Mouse (Mus musculus) forebrain, embryonic 12.5 days (tissue): ENCODE measurements at regions not wholly inside any gene's neighbourhood (a gene's known extent, or its start where the extent isn't known, plus 50 kb on each side); places are given as distances from the start of the nearest gene placed in this dataset.

ENCODE experiments used
- ATAC-seq: fragments of 200-750 bp; cut with Nextera tagmentation; 2 replicates; pipeline ENCODE4 v1.8.0; 2017; ENCODE audit warnings: moderate TSS enrichment; ENCODE audit not compliant: low FRiP score
- H3K27ac ChIP-seq: fragments of 300-500 bp; sonication (generic); 2 replicates; pipeline ENCODE4 v1.5.1; 2016; ENCODE audit warnings: mild to moderate bottlenecking
- H3K27me3 ChIP-seq: fragments of 300-500 bp; sonication (generic); 2 replicates; pipeline ENCODE4 v1.6.1; 2016; ENCODE audit warnings: mild to moderate bottlenecking
- H3K36me3 ChIP-seq: fragments of 300-500 bp; sonication (generic); replicated peaks from 2 replicates; pipeline ENCODE4 v1.6.1; 2016; ENCODE audit warnings: mild to moderate bottlenecking
- H3K4me1 ChIP-seq: fragments of 300-500 bp; sonication (generic); 2 replicates; pipeline ENCODE4 v1.6.1; 2016
- H3K4me2 ChIP-seq: fragments of 300-500 bp; sonication (generic); 2 replicates; pipeline ENCODE4 v1.6.1; 2016; ENCODE audit warnings: mild to moderate bottlenecking, moderate library complexity
- H3K4me3 ChIP-seq: fragments of 300-500 bp; sonication (generic); replicated peaks from 2 replicates; pipeline ENCODE4 v1.5.1; 2016; ENCODE audit warnings: mild to moderate bottlenecking
- H3K9ac ChIP-seq: fragments of 300-500 bp; sonication (generic); 2 replicates; pipeline ENCODE4 v1.6.1; 2016; ENCODE audit warnings: mild to moderate bottlenecking
- H3K9me3 ChIP-seq: fragments of 300-500 bp; sonication (generic); 2 replicates; pipeline ENCODE4 v1.6.1; 2016
- WGBS: fragments of 180-500 bp; shearing (Covaris S2); methylation state at CpG from one replicate; pipeline ENCODE4 v1.1.7; 2016; 5-methylcytosine and 5-hydroxymethylcytosine counted together

DNA sequence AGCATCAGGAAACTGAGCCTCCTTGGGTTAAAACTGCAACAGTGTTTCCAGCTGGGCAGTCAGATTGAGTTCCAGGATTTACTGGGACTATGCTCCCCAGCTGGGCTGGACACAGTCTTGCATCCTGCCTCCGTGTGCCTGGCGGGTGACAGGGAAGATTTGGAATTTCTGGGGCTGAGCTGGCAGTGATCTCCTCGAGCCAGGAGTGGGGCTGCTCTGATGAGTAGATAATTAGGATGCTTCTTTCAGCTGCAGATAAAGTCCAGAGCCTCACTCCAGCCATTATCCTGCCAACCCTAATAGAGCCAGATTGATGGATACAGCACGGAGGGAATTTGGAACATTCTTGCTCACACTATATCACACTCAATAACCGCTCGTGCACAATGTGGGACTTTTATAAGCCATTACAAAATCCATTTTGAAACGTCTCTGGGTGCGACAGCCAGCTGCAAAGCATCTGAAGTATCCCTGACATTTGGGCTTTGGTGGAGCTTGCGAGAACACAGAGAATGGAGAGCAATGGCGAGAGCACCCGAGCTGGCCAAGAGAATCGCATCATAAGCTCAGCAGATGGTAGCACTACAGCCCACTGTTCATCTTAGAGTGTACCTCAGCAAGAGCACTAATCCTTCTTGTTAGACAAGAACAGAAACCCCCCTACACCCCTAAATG lies 311.6 kb upstream of the Klf4 start:
- Histone ChIP-seq H3K9ac (no peak overlapping the region), H3K9me3 (no peaks in the 10 kb centered on the region), H3K36me3 (no peaks in the 10 kb centered on the region), H3K4me3 (no peak overlapping the region), H3K4me1 (0 out of 2 replicates have a peak, but pooled peaks cover 3% of the 10 kb centered on the region), H3K27ac (no peak overlapping the region), H3K4me2 (no peak overlapping the region), H3K27me3 (no peaks in the 10 kb centered on the region)
- ATAC-seq, result no peak
- WGBS, result 70% methylated on average over 12 of the region's 12 CpGs

DNA sequence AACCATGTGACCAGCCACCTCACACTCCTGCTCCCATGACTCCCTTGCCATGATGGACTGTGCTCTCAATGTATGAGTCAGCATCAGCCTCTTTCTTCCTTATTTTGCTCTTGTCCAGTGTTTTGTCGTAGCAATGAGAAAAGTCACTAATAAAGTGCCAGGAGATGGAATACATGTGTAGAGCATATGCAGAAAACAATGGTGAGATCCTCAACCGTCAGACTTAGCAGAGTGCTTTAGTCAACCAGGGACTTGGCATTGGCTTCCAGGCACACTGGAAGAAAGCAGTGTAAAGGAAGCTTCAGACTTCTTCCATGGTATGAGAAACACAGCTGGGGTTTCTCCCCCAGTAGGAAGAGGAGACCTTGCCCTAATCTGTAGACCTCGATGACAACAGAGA lies 306.3 kb upstream of the Klf4 start:
- Histone ChIP-seq H3K9ac (no peak overlapping the region), H3K27ac (no peak overlapping the region), H3K36me3 (no peaks in the 10 kb centered on the region), H3K9me3 (no peaks in the 10 kb centered on the region), H3K27me3 (no peaks in the 10 kb centered on the region), H3K4me1 (no peaks in the 10 kb centered on the region), H3K4me3 (no peak overlapping the region), H3K4me2 (no peak overlapping the region)
- 86% methylated on average over 3 of the region's 3 CpGs for WGBS
- no peak for ATAC-seq

DNA sequence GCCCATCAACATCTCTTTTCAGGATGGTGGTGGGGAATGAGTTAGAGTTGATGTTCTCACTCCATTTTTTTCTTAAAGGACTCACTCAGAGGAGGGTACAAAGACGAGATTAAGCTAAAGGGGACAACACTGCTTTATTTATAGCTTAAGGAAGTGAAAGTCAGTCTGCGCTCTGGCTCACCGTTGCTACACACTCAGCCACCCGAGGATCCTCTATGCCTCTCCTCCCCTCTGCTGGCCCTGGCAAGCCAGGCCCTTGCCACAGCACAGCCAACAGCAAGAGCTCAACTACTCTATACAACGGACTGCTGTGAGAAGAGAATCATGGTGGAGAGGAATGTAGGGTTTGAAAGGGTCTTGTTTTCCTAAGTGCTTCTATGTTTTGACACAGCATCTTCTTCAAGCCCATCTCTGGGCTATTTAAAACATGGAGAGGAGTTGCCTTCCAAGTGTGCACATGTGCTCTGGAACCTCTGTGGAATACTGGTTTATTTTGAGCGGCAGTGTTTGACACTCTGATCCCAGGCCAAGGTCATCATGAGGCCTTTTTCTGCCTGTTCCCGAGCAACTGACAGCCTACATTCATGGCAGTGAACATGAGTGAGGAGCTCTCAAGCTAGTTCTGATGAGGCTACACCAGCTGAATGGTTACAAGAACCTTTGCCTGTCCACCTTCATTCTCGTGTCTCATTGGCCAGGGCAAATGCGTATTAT lies 291.9 kb upstream of the Klf4 start:
- 81% methylated on average over 9 of the region's 9 CpGs for WGBS
- H3K4me3 ChIP-seq, result no peak overlapping the region
- H3K4me1 ChIP-seq, result no peaks in the 10 kb centered on the region
- ATAC-seq, result no peak
- H3K4me2 ChIP-seq, result no peak overlapping the region
- H3K27me3 ChIP-seq, result no peaks in the 10 kb centered on the region
- no peaks in the 10 kb centered on the region for H3K9me3 ChIP-seq
- H3K27ac ChIP-seq, result no peak overlapping the region
- H3K36me3 ChIP-seq, result no peaks in the 10 kb centered on the region
- H3K9ac ChIP-seq, result no peak overlapping the region

DNA sequence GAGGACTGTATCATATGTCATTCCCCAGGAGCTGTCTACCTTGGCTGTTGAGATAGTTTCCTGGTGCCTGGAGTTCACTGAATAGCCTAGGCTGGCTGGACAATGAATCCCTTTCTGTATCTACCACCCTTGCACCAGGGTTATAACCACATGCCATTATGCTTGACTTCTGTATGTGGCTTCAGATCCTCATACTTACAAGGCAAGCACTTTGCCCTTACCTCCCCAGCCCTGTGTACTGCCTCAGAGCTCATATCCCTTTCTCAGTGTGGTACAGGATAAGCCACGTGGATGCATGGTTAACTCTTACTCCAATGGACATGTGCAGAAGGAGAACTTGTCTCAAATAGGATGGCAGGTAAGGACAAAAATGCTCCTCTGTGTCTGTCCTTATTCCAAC lies 291.3 kb upstream of the Klf4 start:
- Histone ChIP-seq H3K9me3 (no peaks in the 10 kb centered on the region), H3K4me1 (no peaks in the 10 kb centered on the region), H3K4me2 (no peak overlapping the region), H3K4me3 (no peak overlapping the region), H3K27me3 (no peaks in the 10 kb centered on the region), H3K36me3 (no peaks in the 10 kb centered on the region), H3K27ac (no peak overlapping the region), H3K9ac (no peak overlapping the region)
- no peak for ATAC-seq
- 85% methylated on average over 1 of the region's 1 CpGs for WGBS

DNA sequence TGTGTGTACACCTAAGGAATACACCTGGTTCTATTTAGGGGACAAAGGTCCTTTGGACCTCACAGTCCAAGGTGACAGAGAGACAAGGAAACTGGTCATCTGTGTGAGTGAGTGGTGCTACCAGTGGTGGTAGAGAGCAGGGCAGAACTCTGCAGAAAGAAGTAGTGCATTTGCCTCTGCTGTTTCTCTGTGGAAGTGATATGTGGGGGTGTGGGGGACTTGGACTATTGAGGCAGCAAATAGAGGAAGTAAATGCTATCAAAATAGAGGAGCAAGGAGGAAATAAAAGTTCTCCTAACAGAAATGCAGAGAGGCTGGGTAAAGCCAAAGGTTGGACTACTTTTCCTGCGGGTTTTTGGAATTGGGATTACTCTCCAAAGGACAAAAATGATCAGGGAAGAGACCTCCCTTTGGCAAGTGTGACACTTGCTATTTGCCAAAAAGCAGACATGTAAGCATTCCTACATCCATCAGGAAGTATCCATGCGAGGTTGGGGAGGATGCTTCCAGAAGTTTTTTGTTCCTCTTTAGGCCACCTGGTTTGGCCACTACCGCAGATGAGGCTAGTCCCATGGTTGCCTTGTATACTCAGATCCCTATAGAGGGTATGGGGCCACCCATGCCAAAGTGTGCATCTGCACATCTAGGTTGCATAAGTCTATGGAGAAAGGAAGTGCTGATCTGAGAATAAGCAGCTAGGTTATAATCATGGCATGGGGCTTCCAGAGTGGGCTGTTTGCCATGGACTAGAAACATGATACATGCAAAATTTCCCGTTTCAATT lies 285.0 kb upstream of the Klf4 start:
- Histone ChIP-seq H3K9ac (no peak overlapping the region), H3K4me1 (no peaks in the 10 kb centered on the region), H3K4me3 (no peak overlapping the region), H3K4me2 (no peak overlapping the region), H3K27ac (no peak overlapping the region), H3K27me3 (no peaks in the 10 kb centered on the region), H3K9me3 (no peaks in the 10 kb centered on the region), H3K36me3 (no peaks in the 10 kb centered on the region)
- ATAC-seq, result no peak
- 90% methylated on average over 4 of the region's 4 CpGs for WGBS

DNA sequence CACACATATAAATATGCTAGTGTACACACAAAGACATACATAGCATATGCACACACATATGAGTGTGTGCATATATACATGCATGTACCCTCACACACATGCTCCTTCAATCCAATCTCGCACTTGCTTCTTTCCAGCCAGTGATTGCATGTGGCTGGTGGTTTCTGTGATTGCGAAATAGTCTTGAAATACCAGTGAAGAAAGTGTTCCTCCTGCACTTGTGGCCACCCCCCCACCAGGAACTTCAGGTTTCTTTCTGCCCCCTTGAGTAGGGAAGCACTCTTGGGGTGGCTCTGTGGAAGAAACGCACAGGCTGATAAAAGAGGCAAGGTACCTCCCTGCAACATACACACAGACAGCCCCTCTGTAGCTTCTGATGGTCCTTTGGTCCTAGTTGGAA lies 283.6 kb upstream of the Klf4 start:
- Histone ChIP-seq H3K4me1 (no peaks in the 10 kb centered on the region), H3K9me3 (no peaks in the 10 kb centered on the region), H3K36me3 (no peaks in the 10 kb centered on the region), H3K27ac (no peak overlapping the region), H3K4me2 (no peak overlapping the region), H3K4me3 (no peak overlapping the region), H3K27me3 (no peaks in the 10 kb centered on the region), H3K9ac (no peak overlapping the region)
- WGBS, result 85% methylated on average over 3 of the region's 3 CpGs
- no peak for ATAC-seq

DNA sequence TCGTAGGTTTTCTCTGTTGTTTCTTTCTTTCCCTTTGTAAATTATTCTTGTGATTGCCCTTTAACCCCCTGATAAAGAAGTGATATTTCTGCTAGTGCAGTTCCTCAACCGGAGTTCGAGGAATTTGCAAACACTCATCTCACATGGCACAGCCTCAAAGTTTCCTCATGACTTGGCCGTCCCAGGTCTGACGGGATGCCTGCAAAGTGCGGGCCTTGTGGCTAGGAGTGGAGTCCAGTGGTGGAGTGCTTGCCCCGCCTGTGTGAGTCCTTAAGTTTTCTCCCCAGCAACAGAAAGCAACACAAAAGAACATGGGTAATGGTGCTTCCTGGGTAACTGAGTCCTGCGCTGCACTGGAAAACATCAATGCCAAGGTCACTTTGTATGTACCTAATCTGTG lies 280.6 kb upstream of the Klf4 start:
- Histone ChIP-seq H3K27me3 (no peaks in the 10 kb centered on the region), H3K27ac (no peak overlapping the region), H3K36me3 (no peaks in the 10 kb centered on the region), H3K9ac (no peak overlapping the region), H3K4me1 (no peaks in the 10 kb centered on the region), H3K4me3 (no peak overlapping the region), H3K9me3 (no peaks in the 10 kb centered on the region), H3K4me2 (no peak overlapping the region)
- no peak for ATAC-seq
- WGBS, result 88% methylated on average over 8 of the region's 8 CpGs

DNA sequence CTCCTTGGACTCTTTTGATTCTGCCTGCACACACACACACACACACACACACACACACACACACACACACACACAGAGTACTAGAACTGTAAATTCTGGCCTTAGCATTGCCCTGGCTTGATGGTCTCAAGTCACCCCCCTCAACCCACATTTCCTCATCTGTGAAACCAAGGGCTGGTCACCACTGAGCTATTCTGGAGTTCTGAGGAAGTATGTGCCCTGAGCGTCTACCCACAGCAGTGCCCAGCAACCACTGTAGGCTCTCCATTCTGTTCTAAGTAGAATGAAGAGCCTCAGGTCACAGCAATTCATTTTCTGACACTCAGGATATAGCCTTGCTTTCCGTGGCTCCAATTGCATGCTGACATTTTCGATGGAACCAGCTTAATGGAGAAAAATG lies 279.4 kb upstream of the Klf4 start:
- Histone ChIP-seq H3K4me3 (no peak overlapping the region), H3K4me1 (no peaks in the 10 kb centered on the region), H3K27ac (no peak overlapping the region), H3K4me2 (no peak overlapping the region), H3K27me3 (no peaks in the 10 kb centered on the region), H3K9me3 (no peaks in the 10 kb centered on the region), H3K36me3 (no peaks in the 10 kb centered on the region), H3K9ac (no peak overlapping the region)
- ATAC-seq, result no peak
- whole genome bisulfite sequencing, result 85% methylated on average over 3 of the region's 3 CpGs

DNA sequence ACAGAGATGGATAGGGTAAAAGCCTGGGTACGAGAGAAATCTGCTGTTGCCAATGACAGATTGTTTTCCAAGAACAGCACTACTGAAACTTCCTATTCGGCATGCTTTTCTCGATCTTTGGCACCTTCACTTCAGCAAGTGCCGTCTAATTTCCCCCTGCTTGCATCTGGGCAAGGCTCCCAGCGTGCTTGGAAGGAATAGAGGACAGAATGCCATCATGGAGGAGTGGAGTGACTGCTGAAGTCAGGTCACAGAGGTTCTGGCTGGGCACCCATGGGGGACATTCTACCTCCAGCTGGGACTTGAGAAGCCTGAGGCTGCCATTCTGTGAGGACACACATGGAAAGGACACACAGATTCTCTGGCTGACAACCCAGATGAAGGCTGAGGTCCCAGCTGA lies 276.2 kb upstream of the Klf4 start:
- Histone ChIP-seq H3K4me2 (no peak overlapping the region), H3K9me3 (no peaks in the 10 kb centered on the region), H3K27ac (no peak overlapping the region), H3K4me1 (no peaks in the 10 kb centered on the region), H3K9ac (no peak overlapping the region), H3K36me3 (no peaks in the 10 kb centered on the region), H3K4me3 (no peak overlapping the region), H3K27me3 (no peaks in the 10 kb centered on the region)
- no peak for ATAC-seq
- WGBS, result 83% methylated on average over 5 of the region's 5 CpGs

DNA sequence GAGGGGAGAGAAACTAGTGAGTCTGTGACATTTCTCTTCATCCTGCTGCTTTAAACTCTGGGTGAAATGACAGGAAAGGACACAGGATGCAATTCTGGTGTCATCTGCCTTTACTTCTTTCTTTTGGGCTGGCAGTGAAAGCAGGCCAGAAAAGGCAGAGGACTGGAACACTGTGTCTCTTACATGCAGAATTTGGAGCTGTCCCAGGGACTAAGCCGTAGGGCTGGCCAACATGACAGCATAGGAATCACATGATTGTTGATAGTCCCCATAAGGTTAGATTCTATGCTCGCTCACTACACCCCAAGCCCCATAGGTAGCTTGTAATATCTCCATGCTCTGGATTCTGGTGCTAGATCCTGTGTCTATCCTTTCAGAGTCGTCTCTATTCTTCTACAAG lies 274.5 kb upstream of the Klf4 start:
- H3K36me3 ChIP-seq, result no peaks in the 10 kb centered on the region
- no peak overlapping the region for H3K9ac ChIP-seq
- no peak overlapping the region for H3K4me2 ChIP-seq
- no peak for ATAC-seq
- no peak overlapping the region for H3K4me3 ChIP-seq
- no peaks in the 10 kb centered on the region for H3K4me1 ChIP-seq
- H3K27ac ChIP-seq, result no peak overlapping the region
- WGBS, result 92% methylated on average over 3 of the region's 3 CpGs
- H3K9me3 ChIP-seq, result no peaks in the 10 kb centered on the region
- H3K27me3 ChIP-seq, result no peaks in the 10 kb centered on the region

DNA sequence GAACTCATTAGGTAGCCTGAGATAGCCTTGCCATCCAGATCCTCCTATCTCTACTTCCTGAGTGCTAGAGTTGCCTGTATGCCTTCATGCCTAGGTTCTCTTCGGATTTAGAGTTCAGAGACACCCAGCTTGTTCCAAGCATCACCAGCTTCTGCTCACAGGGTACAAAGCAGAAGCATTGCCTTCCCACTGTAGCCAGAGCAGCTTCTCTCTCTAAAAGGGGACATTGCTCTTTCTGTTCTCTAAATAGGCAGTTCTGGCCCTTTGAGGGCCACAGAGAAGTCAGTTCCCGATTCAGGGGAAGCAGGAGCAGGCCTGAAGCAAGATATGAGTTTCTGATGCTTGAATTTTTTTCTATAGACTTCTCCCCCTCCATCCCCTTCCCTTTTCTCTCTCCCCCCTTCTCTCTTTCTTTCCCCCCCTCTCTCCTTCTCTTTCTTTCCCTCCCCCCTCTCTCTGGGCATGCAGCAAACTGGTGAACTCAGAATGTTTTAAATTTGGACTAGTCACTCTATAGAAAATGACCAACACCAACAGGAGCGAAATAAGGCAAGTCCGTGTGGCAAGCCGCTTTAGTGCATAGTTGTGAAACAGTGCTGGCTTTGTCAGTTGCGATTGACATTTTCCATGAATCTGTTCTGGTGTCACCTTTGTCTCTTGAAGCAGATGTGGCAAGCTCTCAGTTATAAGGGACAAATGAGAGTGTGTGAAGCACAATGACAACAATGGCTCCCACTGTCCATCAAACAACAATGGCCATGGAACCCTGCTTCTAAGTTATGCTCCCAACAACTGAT lies 273.2 kb upstream of the Klf4 start:
- no peak overlapping the region for H3K27ac ChIP-seq
- 72% methylated on average over 6 of the region's 6 CpGs for WGBS
- no peaks in the 10 kb centered on the region for H3K4me1 ChIP-seq
- H3K4me3 ChIP-seq, result no peak overlapping the region
- H3K27me3 ChIP-seq, result no peaks in the 10 kb centered on the region
- no peak for ATAC-seq
- H3K4me2 ChIP-seq, result no peak overlapping the region
- no peaks in the 10 kb centered on the region for H3K36me3 ChIP-seq
- H3K9ac ChIP-seq, result no peak overlapping the region
- H3K9me3 ChIP-seq, result no peaks in the 10 kb centered on the region

DNA sequence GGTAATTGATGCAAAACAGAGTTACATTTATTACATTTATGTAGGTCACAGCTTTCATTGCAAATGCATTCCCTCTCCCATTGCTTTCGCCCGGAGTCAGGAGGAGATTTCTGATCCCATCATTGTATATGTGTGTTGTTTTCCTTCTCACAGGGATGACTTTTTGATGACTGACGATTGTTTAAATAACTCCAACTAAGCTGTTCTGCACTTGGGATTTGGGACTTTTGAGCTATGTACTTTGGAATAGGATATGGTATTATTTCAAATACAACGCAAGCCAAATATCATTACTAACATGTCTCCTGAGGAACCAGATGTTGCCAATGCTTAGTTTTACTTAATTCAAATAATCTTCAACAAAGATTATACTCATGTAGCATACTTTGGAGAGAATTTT lies 269.8 kb upstream of the Klf4 start:
- H3K27me3 ChIP-seq, result no peaks in the 10 kb centered on the region
- no peak overlapping the region for H3K4me2 ChIP-seq
- H3K9ac ChIP-seq, result no peak overlapping the region
- ATAC-seq, result no peak
- H3K4me1 ChIP-seq, result no peaks in the 10 kb centered on the region
- H3K36me3 ChIP-seq, result no peaks in the 10 kb centered on the region
- no peak overlapping the region for H3K4me3 ChIP-seq
- H3K9me3 ChIP-seq, result no peaks in the 10 kb centered on the region
- WGBS, result 90% methylated on average over 4 of the region's 4 CpGs
- no peak overlapping the region for H3K27ac ChIP-seq
